Mouse (Mus musculus): ENCODE measurements around the gene Pkp4. TPM values are rescaled to one million over a fixed set of nuclear protein-coding genes. Genes with fewer than 3 reads are reported as not detected.

The Pkp4 gene
- polyA plus RNA-seq, 1 experiment, result 144 TPM

DNA sequence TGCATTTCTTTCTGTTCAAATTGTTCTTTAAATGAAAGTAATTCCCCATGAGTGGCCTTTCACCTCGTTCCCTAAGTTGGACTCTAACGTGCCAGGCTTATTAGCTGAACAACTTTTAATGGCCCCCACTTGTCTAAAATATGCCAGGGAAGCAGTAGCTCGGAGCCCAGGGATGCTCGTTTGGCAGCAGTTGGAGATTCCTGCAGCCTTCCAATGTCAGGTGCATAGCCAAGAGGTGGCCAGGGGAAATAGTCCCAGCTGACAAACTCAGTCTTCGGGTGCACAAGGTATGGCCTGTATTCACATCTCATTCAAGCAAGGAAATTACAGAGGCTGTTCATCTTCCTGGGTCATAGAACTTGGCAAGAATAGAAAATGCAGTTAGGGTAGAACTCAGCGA lies 112.1 kb downstream of the Pkp4 start:
- peaks cover 11% of the 10 kb centered on the region for H3K4me1 ChIP-seq (ENCODE audit: control insufficient read depth, insufficient read depth, low read length)
- TF ChIP-seq CTCF (IDR thresholded peaks at IDR 0.05; ENCODE audit: extremely low read depth, insufficient read depth, low read length) (no peak), POLR2A (IDR thresholded peaks at IDR 0.05; ENCODE audit: extremely low read depth, insufficient read depth, low read length) (no peak)
- H3K4me3 ChIP-seq (ENCODE audit: insufficient read depth, low read length), result no peak overlapping the region
- H3K27ac ChIP-seq (ENCODE audit: insufficient read depth, low read length), result no peak overlapping the region

DNA sequence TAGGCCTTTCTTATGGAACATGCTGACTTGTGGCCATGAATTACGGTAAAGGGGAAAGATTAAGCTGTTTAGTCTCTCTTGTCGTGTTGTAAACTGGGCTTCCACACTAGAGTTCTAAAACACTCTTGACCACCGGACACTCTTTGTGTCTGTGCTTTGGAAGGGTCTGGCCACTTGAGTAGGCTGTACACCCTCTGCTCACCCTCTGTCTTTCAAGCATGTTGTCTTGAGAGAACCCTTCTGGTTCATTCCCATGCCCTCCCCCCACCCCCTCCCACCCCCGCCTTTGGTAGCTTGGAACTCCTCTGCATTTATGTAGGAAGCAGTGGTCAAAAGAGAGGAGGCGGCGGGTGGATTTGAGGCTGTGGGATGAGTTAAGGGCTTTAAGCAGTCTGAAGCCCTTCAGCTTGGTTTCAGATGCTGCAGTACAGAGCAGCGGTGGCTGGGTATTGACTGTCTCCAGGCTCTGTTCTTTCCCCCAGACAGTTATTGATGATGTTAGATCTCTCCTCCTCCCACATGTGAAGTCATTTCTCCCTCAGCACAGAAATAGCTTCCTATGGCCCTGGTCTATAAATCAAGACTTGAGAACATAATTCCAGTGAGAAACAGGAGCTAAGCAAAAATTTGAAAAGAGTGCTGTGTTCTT lies 120.4 kb downstream of the Pkp4 start:
- peaks cover 9% of the 10 kb centered on the region for H3K4me1 ChIP-seq (ENCODE audit: control insufficient read depth, insufficient read depth, low read length)
- H3K27ac ChIP-seq (ENCODE audit: insufficient read depth, low read length), result no peak overlapping the region
- no peak overlapping the region for H3K4me3 ChIP-seq (ENCODE audit: insufficient read depth, low read length)
- TF ChIP-seq CTCF (IDR thresholded peaks at IDR 0.05; ENCODE audit: extremely low read depth, insufficient read depth, low read length), result no peak
- no peak for TF ChIP-seq POLR2A (IDR thresholded peaks at IDR 0.05; ENCODE audit: extremely low read depth, insufficient read depth, low read length)

DNA sequence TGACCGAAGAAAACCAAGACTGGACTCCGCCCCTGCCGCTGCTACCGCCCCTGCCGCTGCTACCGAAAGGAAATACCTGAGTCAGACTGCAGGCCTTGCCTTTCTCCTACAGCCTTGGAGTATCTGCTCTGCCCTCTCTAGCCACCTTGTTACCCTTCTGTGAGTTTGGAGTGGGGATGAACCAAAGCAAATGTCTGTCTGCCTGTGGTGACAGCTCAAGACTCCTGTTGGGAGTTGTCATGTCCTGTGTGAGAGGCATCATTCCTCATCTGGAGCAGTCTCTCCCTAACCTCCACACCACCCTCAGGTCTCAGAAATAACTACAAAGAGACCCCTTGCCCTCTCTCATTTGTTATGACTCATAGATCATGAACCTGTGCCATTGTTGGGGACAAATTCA lies 122.3 kb downstream of the Pkp4 start:
- H3K4me3 ChIP-seq (ENCODE audit: insufficient read depth, low read length), result no peak overlapping the region
- no peak overlapping the region for H3K27ac ChIP-seq (ENCODE audit: insufficient read depth, low read length)
- peaks cover 10% of the 10 kb centered on the region for H3K4me1 ChIP-seq (ENCODE audit: control insufficient read depth, insufficient read depth, low read length)
- no peak for TF ChIP-seq CTCF (IDR thresholded peaks at IDR 0.05; ENCODE audit: extremely low read depth, insufficient read depth, low read length)
- no peak for TF ChIP-seq POLR2A (IDR thresholded peaks at IDR 0.05; ENCODE audit: extremely low read depth, insufficient read depth, low read length)

DNA sequence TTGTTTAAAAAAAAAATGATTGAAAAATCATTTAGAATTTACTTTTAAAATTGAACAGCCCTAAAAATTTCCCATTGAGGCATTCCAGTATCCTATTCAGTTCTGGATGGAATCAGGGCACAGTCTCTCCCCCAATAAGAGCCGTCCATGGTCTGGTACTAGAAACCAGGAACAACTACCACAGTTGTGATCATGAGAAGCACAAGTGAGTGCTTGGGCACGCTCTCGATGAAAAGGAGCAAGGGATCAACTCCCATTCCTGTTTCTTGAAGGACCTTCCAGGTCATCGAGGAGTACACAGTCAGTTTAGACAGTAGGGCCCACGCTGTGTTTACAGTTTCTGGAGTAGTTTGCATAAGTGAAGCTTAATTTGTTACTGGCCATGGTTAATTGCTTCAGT lies 123.6 kb downstream of the Pkp4 start:
- Histone ChIP-seq H3K27ac (ENCODE audit: insufficient read depth, low read length) (no peak overlapping the region), H3K4me3 (ENCODE audit: insufficient read depth, low read length) (no peak overlapping the region), H3K4me1 (ENCODE audit: control insufficient read depth, insufficient read depth, low read length) (peaks cover 10% of the 10 kb centered on the region)
- TF ChIP-seq POLR2A (IDR thresholded peaks at IDR 0.05; ENCODE audit: extremely low read depth, insufficient read depth, low read length) (no peak), CTCF (IDR thresholded peaks at IDR 0.05; ENCODE audit: extremely low read depth, insufficient read depth, low read length) (no peak)

DNA sequence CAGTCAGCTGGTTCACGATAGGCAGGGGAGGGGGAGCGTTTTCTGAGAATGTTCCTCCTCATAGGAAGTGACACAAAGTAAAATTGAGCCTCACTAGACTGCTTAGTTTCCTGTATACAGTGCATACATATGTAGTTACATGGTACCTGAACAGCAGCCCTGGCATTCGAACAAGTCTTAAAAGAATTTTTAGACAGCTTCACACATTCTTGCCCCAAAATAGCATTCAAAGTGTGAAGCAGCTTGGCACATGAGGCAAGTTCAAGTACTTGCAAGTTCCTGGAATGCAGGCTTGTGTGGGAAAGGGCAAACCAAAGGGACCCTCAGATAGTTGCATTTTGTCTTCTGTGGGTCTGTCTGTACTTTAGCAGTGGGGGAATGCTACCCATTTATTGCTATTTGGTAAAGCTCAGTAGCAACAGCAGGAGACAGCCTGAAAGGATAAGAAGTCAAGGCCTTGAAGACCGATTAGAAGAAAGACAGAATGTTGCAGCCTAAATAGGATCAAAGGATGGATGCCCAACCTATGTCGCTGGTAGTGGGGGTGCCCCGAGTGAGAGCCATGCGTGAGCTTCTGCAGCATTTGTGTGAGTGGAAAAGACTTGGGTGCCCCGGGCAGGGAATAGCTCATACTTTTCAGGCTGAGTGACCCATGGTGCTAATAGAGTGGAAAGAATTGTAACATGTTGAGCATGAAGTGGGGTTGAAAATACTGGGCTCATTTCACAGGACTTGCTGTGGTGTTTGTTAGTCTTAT lies 124.3 kb downstream of the Pkp4 start:
- no peak overlapping the region for H3K4me3 ChIP-seq (ENCODE audit: insufficient read depth, low read length)
- H3K4me1 ChIP-seq (ENCODE audit: control insufficient read depth, insufficient read depth, low read length), result peaks cover 10% of the 10 kb centered on the region
- TF ChIP-seq POLR2A (IDR thresholded peaks at IDR 0.05; ENCODE audit: extremely low read depth, insufficient read depth, low read length) (no peak), CTCF (IDR thresholded peaks at IDR 0.05; ENCODE audit: extremely low read depth, insufficient read depth, low read length) (no peak)
- H3K27ac ChIP-seq (ENCODE audit: insufficient read depth, low read length), result no peak overlapping the region

DNA sequence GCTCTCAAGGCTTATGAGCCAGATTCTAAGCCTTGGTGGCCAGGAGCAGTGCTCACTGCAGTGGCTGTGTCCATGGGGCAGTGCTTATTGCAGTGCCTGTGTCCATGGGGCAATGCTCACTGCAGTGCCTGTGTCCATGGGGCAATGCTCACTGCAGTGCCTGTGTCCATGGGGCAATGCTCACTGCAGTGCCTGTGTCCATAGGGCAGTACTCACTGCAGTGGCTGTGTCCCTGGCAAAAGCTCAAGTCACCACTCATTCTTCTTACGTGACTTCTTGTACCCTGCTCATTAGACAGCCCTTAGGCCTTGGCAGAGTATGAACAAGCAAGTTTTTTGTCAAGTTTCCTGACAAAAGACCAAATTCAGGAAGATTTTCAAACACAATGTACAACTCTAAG lies 124.9 kb downstream of the Pkp4 start:
- Histone ChIP-seq H3K4me3 (ENCODE audit: insufficient read depth, low read length) (no peak overlapping the region), H3K4me1 (ENCODE audit: control insufficient read depth, insufficient read depth, low read length) (peaks cover 10% of the 10 kb centered on the region), H3K27ac (ENCODE audit: insufficient read depth, low read length) (no peak overlapping the region)
- TF ChIP-seq CTCF (IDR thresholded peaks at IDR 0.05; ENCODE audit: extremely low read depth, insufficient read depth, low read length), result no peak
- no peak for TF ChIP-seq POLR2A (IDR thresholded peaks at IDR 0.05; ENCODE audit: extremely low read depth, insufficient read depth, low read length)

DNA sequence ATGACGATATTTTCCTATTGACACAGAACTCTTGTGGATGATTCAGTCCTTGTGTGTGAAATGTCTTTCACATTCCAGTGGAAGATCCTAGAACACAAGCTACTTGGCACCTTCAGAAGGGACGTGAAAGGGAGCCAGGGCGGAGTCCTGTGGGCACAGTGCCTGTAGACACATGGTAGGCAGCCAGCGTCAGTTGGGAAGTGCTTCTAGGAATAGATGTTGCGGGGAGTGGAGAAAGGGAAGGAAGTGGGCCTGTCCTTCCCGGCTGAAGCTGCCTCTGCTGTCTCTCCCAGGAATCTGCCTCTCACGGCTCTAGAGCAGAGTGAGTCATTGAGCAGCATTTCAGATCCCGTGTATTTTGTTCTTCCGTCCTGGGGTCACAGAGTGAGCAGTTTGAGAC lies 125.6 kb downstream of the Pkp4 start:
- TF ChIP-seq POLR2A (IDR thresholded peaks at IDR 0.05; ENCODE audit: extremely low read depth, insufficient read depth, low read length), result no peak
- TF ChIP-seq CTCF (IDR thresholded peaks at IDR 0.05; ENCODE audit: extremely low read depth, insufficient read depth, low read length), result no peak
- H3K27ac ChIP-seq (ENCODE audit: insufficient read depth, low read length), result no peak overlapping the region
- H3K4me1 ChIP-seq (ENCODE audit: control insufficient read depth, insufficient read depth, low read length), result peaks cover 10% of the 10 kb centered on the region

DNA sequence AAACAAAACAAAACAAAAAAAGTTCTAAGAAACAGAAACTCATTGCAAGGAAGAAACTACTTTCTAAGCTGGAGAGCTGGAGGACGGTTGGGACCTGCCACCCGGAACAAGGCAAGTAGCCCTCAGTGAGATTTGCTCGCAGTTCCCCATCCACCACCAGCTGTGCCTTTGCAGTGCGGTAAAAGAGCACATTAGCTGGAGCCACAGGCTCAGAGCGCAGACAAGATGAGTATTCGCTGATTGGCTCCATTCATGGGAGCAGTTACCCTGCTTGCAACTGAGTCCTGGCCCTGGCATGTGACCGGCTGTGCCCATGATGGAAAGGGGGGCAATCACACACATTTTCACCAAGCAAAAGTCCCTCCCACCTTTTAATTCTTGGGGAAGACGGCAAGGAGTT lies 127.0 kb downstream of the Pkp4 start:
- Histone ChIP-seq H3K4me3 (ENCODE audit: insufficient read depth, low read length) (no peak overlapping the region), H3K4me1 (ENCODE audit: control insufficient read depth, insufficient read depth, low read length) (peaks cover 7% of the 10 kb centered on the region), H3K27ac (ENCODE audit: insufficient read depth, low read length) (no peak overlapping the region)
- TF ChIP-seq POLR2A (IDR thresholded peaks at IDR 0.05; ENCODE audit: extremely low read depth, insufficient read depth, low read length) (no peak), CTCF (IDR thresholded peaks at IDR 0.05; ENCODE audit: extremely low read depth, insufficient read depth, low read length) (no peak)

More for the DNA sequence above, 125.6 kb downstream of the Pkp4 start:
- no peak overlapping the region for H3K4me3 ChIP-seq (ENCODE audit: insufficient read depth, low read length)

DNA sequence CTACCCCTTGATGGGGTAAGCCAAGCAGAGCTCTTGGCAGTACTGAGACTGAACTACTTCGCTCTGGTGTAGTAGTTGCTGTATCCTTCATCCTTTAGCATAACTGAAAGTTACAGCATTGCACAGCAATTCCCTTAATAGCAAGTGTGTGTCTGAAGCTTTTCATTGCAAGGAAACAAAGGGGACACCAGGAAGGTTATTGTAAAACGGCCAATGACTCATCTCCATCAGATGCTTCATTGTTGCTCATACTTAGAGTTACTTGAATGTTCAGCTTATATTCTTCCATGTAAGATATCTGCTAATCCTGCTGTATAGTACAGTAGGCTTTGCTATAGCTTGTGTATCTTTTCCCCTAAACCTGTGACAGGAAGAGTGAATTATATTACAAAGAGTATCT lies 128.8 kb downstream of the Pkp4 start:
- TF ChIP-seq POLR2A (IDR thresholded peaks at IDR 0.05; ENCODE audit: extremely low read depth, insufficient read depth, low read length) (no peak), CTCF (IDR thresholded peaks at IDR 0.05; ENCODE audit: extremely low read depth, insufficient read depth, low read length) (no peak)
- no peak overlapping the region for H3K27ac ChIP-seq (ENCODE audit: insufficient read depth, low read length)
- H3K4me3 ChIP-seq (ENCODE audit: insufficient read depth, low read length), result no peak overlapping the region
- peaks cover 7% of the 10 kb centered on the region for H3K4me1 ChIP-seq (ENCODE audit: control insufficient read depth, insufficient read depth, low read length)

DNA sequence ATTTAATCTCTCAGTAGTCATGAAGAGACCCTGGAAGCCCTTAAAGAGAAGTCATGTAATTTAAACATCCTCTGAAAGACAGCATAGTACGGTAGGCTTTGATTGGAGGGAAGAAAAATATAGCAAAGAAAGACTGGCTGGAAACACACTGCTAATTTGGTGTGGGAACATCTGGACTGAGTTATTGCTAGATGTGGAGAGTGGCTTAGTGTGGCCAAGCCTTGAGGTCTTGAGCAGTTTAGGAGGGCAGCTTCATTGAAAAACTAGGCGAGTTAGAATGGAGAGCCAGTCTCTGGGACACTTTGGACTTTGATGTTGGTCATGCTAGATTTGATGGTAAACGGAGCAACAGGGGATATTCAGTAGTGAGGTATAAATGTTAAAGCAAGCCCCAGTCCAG lies 129.7 kb downstream of the Pkp4 start:
- TF ChIP-seq POLR2A (IDR thresholded peaks at IDR 0.05; ENCODE audit: extremely low read depth, insufficient read depth, low read length), result no peak
- no peak for TF ChIP-seq CTCF (IDR thresholded peaks at IDR 0.05; ENCODE audit: extremely low read depth, insufficient read depth, low read length)

More for the DNA sequence above, 129.7 kb downstream of the Pkp4 start:
- H3K4me3 ChIP-seq (ENCODE audit: insufficient read depth, low read length), result no peak overlapping the region
- H3K4me1 ChIP-seq (ENCODE audit: control insufficient read depth, insufficient read depth, low read length), result peaks cover 5% of the 10 kb centered on the region
- H3K27ac ChIP-seq (ENCODE audit: insufficient read depth, low read length), result no peak overlapping the region

Measured in cortical plate, adult 2 months (tissue).